Mouse (Mus musculus) heart, embryonic 12.5 days (tissue): ENCODE measurements around the gene Lmnb2. TPM values are rescaled to one million over a fixed set of nuclear protein-coding genes. Genes with fewer than 3 reads are reported as not detected.

ENCODE experiments used
- ATAC-seq: fragments of 200-750 bp; cut with Nextera tagmentation; 2 replicates; pipeline ENCODE4 v1.8.0; 2017; ENCODE audit warnings: moderate TSS enrichment, moderate library complexity; ENCODE audit not compliant: insufficient number of reproducible peaks, low FRiP score
- H3K27ac ChIP-seq: fragments of 300-500 bp; sonication (generic); 2 replicates; pipeline ENCODE4 v1.5.1; 2016; ENCODE audit warnings: mild to moderate bottlenecking, moderate library complexity; ENCODE audit not compliant: poor library complexity, severe bottlenecking
- H3K27me3 ChIP-seq: fragments of 300-500 bp; sonication (generic); replicated peaks from 2 replicates; pipeline ENCODE4 v1.6.1; 2016; ENCODE audit warnings: mild to moderate bottlenecking, moderate library complexity
- H3K36me3 ChIP-seq: fragments of 300-500 bp; sonication (generic); 2 replicates; pipeline ENCODE4 v1.6.1; 2016; ENCODE audit warnings: mild to moderate bottlenecking, moderate library complexity
- H3K4me1 ChIP-seq: fragments of 300-500 bp; sonication (generic); replicated peaks from 2 replicates; pipeline ENCODE4 v1.6.1; 2016; ENCODE audit warnings: mild to moderate bottlenecking
- H3K4me2 ChIP-seq: fragments of 300-500 bp; sonication (generic); 2 replicates; pipeline ENCODE4 v1.6.1; 2016; ENCODE audit warnings: mild to moderate bottlenecking, moderate library complexity
- H3K4me3 ChIP-seq: fragments of 300-500 bp; sonication (generic); 2 replicates; pipeline ENCODE4 v1.5.1; 2016; ENCODE audit warnings: mild to moderate bottlenecking
- H3K9ac ChIP-seq: fragments of 300-500 bp; sonication (generic); 2 replicates; pipeline ENCODE4 v1.6.1; 2016; ENCODE audit warnings: mild to moderate bottlenecking, moderate library complexity
- H3K9me3 ChIP-seq: fragments of 300-500 bp; sonication (generic); replicated peaks from 2 replicates; pipeline ENCODE4 v1.6.1; 2016; ENCODE audit warnings: mild to moderate bottlenecking, moderate library complexity
- WGBS: fragments of 180-500 bp; shearing (Covaris S2); methylation state at CpG from one replicate; pipeline ENCODE4 v1.1.7; 2016; 5-methylcytosine and 5-hydroxymethylcytosine counted together
- polyA plus RNA-seq: library from polyadenylated mRNA; unstranded; fragments of >200 nt; fragmentation: Nextera tagmentation; extraction: Ambion mirVana; gene quantifications from 2 replicates; pipeline ENCODE4 v1.2.1, GENCODE M21; 2016

The Lmnb2 gene
- polyA plus RNA-seq, 1 experiment from 2014 or later, result 34.3 TPM

DNA sequence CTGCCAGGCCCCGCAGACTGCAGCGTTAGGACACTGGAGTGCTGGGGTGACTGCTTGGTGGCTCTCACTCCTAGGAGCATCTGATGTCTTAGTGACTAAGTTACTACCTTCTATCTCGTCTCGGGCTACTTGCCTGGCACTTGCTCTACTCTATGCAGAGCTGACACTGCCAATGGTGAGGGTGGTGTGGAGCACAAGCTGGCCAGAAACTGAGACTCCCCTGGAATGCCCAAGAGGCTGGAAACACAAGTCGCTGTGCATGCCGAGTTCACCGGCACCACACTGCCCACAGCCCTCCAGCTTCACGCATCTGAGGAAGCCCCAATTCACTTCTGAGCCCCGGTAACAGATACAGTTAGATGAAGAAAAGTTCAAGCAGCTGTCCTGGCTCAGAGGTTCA is 44.0 kb downstream of the Lmnb2 start:
- 75% methylated on average over 9 of the region's 9 CpGs for WGBS
- Histone ChIP-seq H3K9me3 (no peaks in the 10 kb centered on the region), H3K4me3 (no peak overlapping the region), H3K36me3 (no peaks in the 10 kb centered on the region), H3K4me1 (peaks cover 11% of the 10 kb centered on the region), H3K27ac (no peak overlapping the region), H3K4me2 (no peak overlapping the region), H3K27me3 (peaks cover 20% of the 10 kb centered on the region), H3K9ac (no peak overlapping the region)
- no peak for ATAC-seq

DNA sequence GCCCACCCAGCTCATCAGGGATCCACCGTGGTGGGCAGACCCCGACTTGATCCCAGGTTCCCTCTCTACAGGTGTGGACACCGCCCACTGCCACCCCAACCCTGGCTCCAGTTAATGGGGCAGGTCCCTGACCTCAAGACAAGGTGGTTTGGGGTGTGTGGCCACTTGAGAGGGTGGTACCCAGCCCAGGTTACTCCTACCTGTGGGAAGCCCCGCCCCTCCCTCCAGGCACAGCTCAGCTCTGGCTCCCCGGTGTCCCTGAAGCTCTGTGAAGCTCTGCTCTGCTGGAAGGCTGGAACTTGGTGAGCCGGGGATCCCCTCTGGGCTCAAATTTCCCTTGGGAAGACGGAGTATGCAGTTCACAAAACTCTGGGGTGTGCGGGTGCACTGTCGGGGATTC is 46.5 kb downstream of the Lmnb2 start, which contains the start of gene Tmprss9:
Tmprss9 (plus strand) TSS at position 268 of the 400 bp plus-strand sequence.
- no peak within 1 kb of the TSS for H3K27ac ChIP-seq
- no peak within 1 kb of the TSS for H3K9ac ChIP-seq
- no peak within 1 kb of the TSS for H3K4me2 ChIP-seq
- H3K4me3 ChIP-seq, result no peak within 1 kb of the TSS
- peaks cover 21% of the 10 kb centered on the region for H3K36me3 ChIP-seq
- 18% methylated on average over 9 of the region's 9 CpGs for WGBS
- ATAC-seq, result no peak
- H3K9me3 ChIP-seq, result no peaks in the 10 kb centered on the region
- peaks cover 20% of the 10 kb centered on the region for H3K27me3 ChIP-seq
- H3K4me1 ChIP-seq, result peaks cover 5% of the 10 kb centered on the region

DNA sequence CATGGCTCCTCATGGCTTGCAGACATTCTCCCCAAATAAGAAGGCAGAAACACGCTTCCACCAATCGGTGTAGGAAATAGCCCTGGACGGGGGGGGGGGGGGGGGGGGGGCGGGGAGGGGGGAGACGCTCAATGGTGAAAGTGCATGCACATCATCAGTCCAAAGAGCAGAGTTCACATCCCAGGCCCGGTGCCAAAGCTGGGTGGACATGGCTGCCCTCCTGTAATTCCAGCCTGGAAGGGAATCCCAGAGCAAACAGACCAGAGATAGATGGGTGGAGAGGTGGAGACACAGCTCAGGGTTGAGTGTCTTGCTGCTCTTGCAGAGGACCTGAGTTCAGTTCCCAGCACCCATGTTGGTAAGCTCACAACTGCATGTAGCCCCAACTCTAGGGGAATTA is 47.1 kb downstream of the Lmnb2 start:
- H3K9me3 ChIP-seq, result no peaks in the 10 kb centered on the region
- 88% methylated on average over 1 of the region's 6 CpGs for WGBS
- H3K27ac ChIP-seq, result no peak overlapping the region
- no peak overlapping the region for H3K4me2 ChIP-seq
- peaks cover 27% of the 10 kb centered on the region for H3K36me3 ChIP-seq
- ATAC-seq, result no peak
- H3K4me3 ChIP-seq, result no peak overlapping the region
- no peak overlapping the region for H3K9ac ChIP-seq
- no peaks in the 10 kb centered on the region for H3K4me1 ChIP-seq
- H3K27me3 ChIP-seq, result peaks cover 20% of the 10 kb centered on the region

DNA sequence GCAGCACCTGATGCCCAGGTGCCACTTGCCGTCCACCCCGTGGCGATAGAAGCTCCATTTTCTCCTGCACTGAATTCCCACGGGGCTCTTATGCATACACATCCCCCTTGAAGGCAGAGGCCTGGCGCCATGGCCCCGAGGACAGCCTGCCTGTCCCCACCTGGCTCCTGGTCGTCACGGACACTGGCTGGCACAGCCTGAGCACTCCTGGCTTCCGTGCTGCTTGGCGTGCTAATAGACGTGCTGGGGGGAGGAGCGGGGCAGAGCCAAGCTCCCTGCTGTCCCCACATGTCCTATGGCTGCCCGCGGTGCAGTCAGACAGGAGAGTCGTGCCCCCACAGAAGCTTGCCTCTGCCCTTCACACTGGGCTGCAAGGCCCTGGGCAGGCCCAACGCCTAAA is 53.6 kb downstream of the Lmnb2 start:
- H3K4me3 ChIP-seq, result no peak overlapping the region
- ATAC-seq, result no peak
- H3K9me3 ChIP-seq, result no peaks in the 10 kb centered on the region
- H3K4me2 ChIP-seq, result no peak overlapping the region
- WGBS, result 88% methylated on average over 16 of the region's 16 CpGs
- no peak overlapping the region for H3K9ac ChIP-seq
- peaks cover 75% of the 10 kb centered on the region for H3K36me3 ChIP-seq
- no peaks in the 10 kb centered on the region for H3K27me3 ChIP-seq
- no peak overlapping the region for H3K27ac ChIP-seq
- no peaks in the 10 kb centered on the region for H3K4me1 ChIP-seq

DNA sequence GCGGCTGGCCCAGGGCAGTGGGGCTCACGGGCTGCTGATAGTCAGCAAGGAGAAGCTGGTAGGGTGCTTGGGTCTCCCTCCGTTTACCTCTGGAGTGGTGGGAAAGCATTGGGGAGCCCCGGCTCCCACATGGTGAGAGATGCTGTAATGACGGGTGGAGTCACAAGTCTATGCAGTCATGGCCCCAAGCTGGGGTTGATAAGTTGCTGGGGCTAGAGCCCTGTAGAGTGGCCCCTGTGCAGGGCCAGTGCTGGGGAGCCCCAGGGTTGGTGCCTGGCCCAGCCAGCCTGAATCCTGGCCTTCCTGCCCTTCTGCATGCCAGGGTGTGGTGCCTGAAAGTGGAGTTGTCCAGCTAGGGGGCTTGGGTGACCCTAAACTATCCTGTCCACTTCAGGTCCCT is 55.7 kb downstream of the Lmnb2 start:
- H3K36me3 ChIP-seq, result peaks cover 60% of the 10 kb centered on the region
- ATAC-seq, result no peak
- WGBS, result 80% methylated on average over 5 of the region's 5 CpGs
- H3K9ac ChIP-seq, result no peak overlapping the region
- no peak overlapping the region for H3K4me3 ChIP-seq
- H3K4me2 ChIP-seq, result no peak overlapping the region
- H3K27me3 ChIP-seq, result no peaks in the 10 kb centered on the region
- H3K27ac ChIP-seq, result no peak overlapping the region
- H3K9me3 ChIP-seq, result no peaks in the 10 kb centered on the region
- H3K4me1 ChIP-seq, result no peaks in the 10 kb centered on the region

DNA sequence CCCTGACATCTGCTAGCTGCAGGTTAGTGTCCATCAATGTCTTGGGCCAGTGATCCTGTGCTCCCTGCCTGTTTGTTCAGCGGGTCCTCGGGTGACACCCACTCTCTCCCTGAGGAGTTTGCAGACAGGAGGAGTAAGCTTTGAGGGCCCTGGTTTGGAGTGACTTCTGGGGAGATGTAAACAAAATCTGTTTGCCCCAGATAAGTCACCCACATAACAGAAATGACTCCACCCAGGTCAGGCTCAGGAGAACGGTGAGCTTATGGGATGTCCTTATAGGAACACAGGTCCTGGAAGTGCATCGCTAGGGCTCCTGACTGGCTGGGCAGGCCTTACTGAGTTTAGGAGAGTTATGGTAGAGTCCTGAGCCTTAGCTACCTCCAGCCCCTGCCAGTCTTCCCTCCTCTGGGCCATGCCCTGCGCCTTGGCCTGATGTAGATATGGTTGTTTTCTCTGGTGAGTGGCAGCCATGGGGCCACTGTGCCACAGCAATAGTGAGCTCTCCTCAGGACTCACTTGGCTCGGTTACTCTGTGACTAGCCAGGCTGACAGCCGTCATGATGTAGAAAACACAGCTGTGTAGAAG is 59.6 kb downstream of the Lmnb2 start:
- H3K9me3 ChIP-seq, result no peaks in the 10 kb centered on the region
- H3K36me3 ChIP-seq, result peaks cover 22% of the 10 kb centered on the region
- H3K9ac ChIP-seq, result peak overlapping the region; percentile 42; the same call in 1 of the 2 replicates
- WGBS, result 66% methylated on average over 7 of the region's 7 CpGs
- H3K4me2 ChIP-seq, result peak overlapping the region; percentile 100; the same call in 1 of the 2 replicates
- peak overlapping the region; percentile 71 for H3K27ac ChIP-seq
- H3K27me3 ChIP-seq, result no peaks in the 10 kb centered on the region
- no peak overlapping the region for H3K4me3 ChIP-seq
- ATAC-seq, result peak; percentile 82
- H3K4me1 ChIP-seq, result peaks cover 28% of the 10 kb centered on the region

DNA sequence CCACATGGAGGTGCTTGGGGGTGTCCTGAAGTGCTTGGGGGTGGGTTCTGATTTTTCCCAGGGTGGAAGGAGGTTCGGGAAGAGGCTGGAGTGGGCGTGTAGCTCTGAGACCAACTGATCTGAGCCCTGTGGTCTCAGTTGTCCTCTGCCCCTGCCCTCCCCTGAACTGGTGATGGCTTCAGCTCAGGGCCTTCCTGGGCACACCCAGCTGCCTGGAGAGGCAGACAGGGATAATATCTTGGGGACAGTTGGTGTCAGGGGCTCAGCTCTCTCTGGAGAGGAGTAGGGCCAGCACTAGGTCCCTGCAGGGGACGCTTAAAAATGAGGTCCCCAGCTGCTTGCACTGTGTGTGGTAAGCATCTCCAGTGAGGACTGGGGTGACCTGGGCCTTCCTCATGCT is 60.2 kb downstream of the Lmnb2 start:
- 63% methylated on average over 3 of the region's 3 CpGs for WGBS
- Histone ChIP-seq H3K9me3 (no peaks in the 10 kb centered on the region), H3K4me2 (peak overlapping the region; percentile 100), H3K4me3 (no peak overlapping the region), H3K27me3 (no peaks in the 10 kb centered on the region), H3K9ac (peak overlapping the region; percentile 38; the same call in 1 of the 2 replicates), H3K36me3 (peaks cover 22% of the 10 kb centered on the region), H3K4me1 (peaks cover 28% of the 10 kb centered on the region), H3K27ac (peak overlapping the region; percentile 70)
- peak; percentile 47 for ATAC-seq

DNA sequence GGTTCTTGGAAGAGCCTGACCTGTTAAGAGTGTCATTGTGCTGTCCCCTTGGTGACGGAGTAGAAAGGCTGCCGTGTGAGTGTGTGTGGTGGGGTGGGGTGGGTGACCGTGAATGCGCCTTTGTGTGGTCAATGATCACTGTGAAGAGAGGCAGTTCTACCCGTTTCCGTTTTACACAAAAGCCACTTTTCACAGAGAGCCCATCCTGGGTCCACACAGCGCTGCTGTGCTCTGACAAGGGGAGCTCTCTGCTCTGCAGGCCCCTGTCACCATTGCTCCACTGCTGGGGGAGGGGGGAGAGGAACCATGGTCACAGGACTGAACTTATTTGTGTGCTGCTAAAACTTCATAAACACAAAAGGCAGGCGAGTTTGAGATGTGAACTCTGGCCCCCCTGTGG is 60.7 kb downstream of the Lmnb2 start:
- H3K9ac ChIP-seq, result peak overlapping the region; percentile 38; the same call in 1 of the 2 replicates
- 68% methylated on average over 8 of the region's 8 CpGs for WGBS
- peak overlapping the region; percentile 100 for H3K4me2 ChIP-seq
- H3K4me1 ChIP-seq, result peaks cover 28% of the 10 kb centered on the region
- peaks cover 20% of the 10 kb centered on the region for H3K36me3 ChIP-seq
- H3K27ac ChIP-seq, result peak overlapping the region; percentile 70
- H3K9me3 ChIP-seq, result no peaks in the 10 kb centered on the region
- no peaks in the 10 kb centered on the region for H3K27me3 ChIP-seq
- no peak for ATAC-seq
- H3K4me3 ChIP-seq, result 0 out of 2 replicates have a peak overlapping the region, but pooled peaks have one; percentile 98

DNA sequence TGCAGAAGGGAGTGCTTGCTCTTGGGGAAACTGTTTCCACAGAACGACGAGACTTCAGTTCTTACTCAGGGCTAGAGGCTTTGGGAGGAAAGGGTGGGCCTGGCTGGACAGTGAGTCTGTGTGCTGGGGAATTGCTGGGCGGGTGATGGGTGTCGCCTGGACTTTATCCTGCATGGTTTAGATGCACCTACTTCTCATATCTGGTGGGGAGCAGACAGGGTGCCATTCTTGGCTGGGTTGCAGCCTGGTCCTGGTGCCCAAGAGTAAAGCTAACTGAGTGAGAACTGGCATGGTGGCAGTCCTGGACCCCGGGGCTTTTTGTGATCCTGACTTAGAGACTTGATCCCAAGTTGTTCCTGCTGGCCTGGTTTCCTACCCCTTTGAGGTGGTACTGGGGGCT is 61.1 kb downstream of the Lmnb2 start:
- H3K4me2 ChIP-seq, result peak overlapping the region; percentile 100
- peaks cover 28% of the 10 kb centered on the region for H3K4me1 ChIP-seq
- no peaks in the 10 kb centered on the region for H3K9me3 ChIP-seq
- no peak for ATAC-seq
- WGBS, result 75% methylated on average over 5 of the region's 5 CpGs
- H3K36me3 ChIP-seq, result peaks cover 20% of the 10 kb centered on the region
- H3K4me3 ChIP-seq, result 0 out of 2 replicates have a peak overlapping the region, but pooled peaks have one; percentile 98
- H3K27ac ChIP-seq, result peak overlapping the region; percentile 70
- peak overlapping the region; percentile 38; the same call in 1 of the 2 replicates for H3K9ac ChIP-seq
- no peaks in the 10 kb centered on the region for H3K27me3 ChIP-seq

DNA sequence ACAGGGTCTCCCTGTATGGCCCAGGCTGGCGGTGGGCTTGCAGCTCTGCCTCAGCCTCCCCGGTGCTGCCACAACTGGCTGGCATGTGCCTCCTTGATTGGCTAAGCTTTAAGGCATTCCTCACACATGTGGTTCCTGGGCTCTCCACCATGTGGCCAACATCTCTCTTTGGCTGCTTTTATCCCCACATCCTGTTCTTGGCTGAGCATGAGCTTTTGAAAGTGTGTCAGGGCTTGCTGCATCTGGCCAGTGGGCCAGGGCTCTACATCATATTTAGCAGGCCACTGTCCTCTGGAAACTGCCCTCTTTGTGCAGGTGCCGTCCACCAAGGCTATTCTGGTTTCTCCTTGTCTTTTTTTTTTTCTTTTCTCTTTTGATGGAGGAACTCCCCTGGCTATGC is 61.8 kb downstream of the Lmnb2 start:
- 62% methylated on average over 3 of the region's 3 CpGs for WGBS
- peak overlapping the region; percentile 100 for H3K4me2 ChIP-seq
- H3K9ac ChIP-seq, result peak overlapping the region; percentile 21; the same call in 1 of the 2 replicates
- H3K4me1 ChIP-seq, result peaks cover 28% of the 10 kb centered on the region
- peaks cover 20% of the 10 kb centered on the region for H3K36me3 ChIP-seq
- H3K27ac ChIP-seq, result peak overlapping the region; percentile 37; the same call in 1 of the 2 replicates
- ATAC-seq, result no peak
- peak overlapping the region; percentile 98 for H3K4me3 ChIP-seq
- no peaks in the 10 kb centered on the region for H3K9me3 ChIP-seq
- H3K27me3 ChIP-seq, result no peaks in the 10 kb centered on the region

DNA sequence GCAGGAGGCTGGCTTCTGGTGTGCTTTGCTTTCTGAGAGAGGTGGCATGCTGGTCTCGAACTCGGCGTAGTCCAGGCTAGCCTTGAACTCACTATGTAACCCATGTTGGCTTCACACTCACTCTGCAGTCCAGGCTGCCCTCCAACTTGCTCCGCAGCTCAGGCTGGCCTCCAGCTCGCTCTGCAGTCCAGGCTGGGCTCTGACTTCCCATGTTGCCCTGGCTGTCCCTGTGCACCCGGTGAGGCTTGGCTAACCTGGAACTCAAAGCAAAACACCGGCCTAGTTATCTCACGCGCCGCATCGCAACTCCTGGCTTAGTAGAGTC is 62.3 kb downstream of the Lmnb2 start:
- Histone ChIP-seq H3K9me3 (no peaks in the 10 kb centered on the region), H3K36me3 (peaks cover 24% of the 10 kb centered on the region), H3K27me3 (no peaks in the 10 kb centered on the region), H3K9ac (peak overlapping the region; percentile 96), H3K4me2 (peak overlapping the region; percentile 100), H3K4me1 (peaks cover 28% of the 10 kb centered on the region), H3K4me3 (peak overlapping the region; percentile 98), H3K27ac (peak overlapping the region; percentile 37; the same call in 1 of the 2 replicates)
- 18% methylated on average over 11 of the region's 11 CpGs for WGBS
- no peak for ATAC-seq
